Mouse (Mus musculus): ENCODE results near the gene Sec62. TPM values are rescaled to one million over a fixed set of nuclear protein-coding genes. Genes with fewer than 3 reads are reported as not detected.

The Sec62 gene
- total RNA-seq (2015) (90.6 and 93.2 TPM in 2 replicates), total RNA-seq (2017) (66.4 and 100 TPM in 2 replicates)

DNA sequence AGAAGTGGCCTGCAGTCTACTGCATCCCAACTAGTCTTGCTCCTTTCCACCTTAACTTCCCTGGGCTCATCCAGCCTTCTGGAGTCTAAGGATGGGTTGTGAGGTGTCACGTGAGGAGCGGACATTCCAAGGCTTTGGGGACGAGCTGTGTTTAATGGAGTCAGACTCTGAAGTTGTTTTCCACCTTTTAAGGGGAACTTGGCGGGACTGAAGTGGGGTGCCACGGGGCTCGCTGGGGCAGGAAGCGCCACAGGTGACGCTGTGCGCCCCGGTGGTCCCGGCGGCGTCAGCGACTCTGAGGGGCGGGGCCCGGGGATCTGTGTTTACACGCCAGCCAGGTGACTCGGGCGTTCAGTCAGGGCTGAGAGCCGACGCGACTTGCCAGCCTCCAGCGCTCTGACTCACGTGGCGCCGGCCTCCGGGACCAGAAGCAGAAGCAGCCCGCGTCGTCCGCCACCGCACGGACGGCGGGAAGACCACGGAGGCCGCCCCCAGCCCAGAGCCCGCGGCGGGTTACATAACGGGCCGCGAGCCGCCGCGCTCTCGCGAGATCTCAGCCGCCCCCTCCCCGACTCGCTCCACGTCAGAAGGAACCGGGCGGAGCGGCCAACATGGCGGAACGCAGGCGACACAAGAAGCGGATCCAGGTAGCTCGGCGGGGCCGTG lies at the start of gene Sec62:
Gene Sec62 (plus strand): TSS at position 139 of the 666 bp plus-strand sequence.
- ATAC-seq (replicated peaks; ENCODE audit: poor library complexity), result peak; percentile 92

DNA sequence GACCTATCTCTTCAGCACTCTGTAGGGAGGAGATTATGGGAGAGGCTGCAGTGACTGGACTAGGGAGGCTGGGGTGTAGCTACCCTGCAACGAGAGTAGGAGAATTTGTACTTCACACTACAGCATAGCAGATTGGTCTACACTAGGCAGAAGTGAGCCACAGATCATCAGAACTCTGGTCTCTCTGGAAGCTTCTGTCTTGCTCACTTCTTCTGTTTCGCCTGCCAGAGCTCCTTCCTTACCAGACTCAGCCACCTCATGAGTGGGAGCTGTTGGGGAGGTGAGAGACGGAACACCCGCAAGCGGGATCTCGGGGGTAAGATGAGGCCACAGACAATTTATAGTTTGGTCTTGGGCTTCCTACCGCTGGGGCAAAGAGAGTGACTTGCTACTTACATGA lies 49.8 kb upstream of the Sec62 start:
- no peak for ATAC-seq (replicated peaks; ENCODE audit: poor library complexity)

DNA sequence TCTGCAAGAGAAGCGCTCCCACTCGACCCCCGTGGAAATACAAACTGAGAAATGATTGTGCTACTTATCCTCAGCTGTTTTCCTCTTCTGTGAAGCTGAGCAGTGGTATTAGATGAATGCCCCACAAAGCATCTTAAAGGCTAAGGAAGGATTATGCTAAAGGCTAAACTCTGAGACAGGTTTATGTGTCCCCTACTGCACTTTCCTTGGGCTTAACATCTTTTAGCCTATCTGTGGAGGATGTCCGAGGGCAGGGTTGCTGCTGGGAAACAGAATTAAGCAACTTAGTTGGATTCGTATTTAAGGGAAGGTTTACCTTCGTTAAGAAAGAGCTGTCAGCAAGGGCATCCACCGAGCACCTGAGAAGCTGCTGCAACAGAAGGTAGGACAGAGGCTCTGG lies 46.7 kb upstream of the Sec62 start, which contains the start of gene Samd7:
Gene Samd7 (plus strand): TSS at position 288 of the 400 bp plus-strand sequence.
- no peak for ATAC-seq (replicated peaks; ENCODE audit: poor library complexity)

DNA sequence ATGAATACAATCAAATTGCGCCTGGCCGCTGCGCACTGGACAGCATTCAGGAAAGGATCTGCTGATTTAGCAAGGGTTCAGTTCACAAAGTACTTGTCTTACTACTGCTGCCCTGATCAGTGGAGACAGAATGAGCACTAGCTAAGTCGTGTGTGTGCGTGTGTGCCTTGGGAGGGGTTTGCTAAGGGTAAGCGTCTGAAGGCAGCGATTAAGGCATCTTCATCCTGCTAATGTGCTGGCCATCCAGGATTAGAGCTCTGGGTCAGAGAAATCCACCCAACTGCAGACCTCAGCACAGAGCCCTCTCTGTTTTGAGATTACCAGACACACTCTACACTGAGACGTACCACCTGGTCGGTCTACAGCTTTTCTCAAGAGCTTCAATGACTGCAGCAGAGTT lies 44.4 kb upstream of the Sec62 start:
- no peak for ATAC-seq (replicated peaks; ENCODE audit: poor library complexity)

DNA sequence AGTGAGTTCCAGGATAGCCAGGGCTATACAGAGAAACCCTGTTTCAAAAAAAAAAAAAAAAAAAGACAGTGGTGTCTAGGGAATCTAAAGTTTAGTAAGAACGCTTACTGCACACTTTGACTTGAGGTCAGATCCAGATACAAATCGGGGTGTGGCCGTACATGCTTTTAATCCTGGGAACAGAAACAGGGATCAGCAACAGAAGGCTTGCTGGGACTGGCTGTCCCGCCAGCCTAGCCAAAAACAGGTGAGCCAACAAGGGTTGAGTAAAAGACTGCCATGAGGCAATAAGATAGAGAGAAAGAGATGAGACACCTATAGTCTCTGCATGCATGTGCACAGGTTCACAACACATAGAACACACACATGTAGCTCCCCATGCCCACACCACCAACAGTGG lies 38.0 kb upstream of the Sec62 start:
- ATAC-seq (replicated peaks; ENCODE audit: poor library complexity), result no peak

DNA sequence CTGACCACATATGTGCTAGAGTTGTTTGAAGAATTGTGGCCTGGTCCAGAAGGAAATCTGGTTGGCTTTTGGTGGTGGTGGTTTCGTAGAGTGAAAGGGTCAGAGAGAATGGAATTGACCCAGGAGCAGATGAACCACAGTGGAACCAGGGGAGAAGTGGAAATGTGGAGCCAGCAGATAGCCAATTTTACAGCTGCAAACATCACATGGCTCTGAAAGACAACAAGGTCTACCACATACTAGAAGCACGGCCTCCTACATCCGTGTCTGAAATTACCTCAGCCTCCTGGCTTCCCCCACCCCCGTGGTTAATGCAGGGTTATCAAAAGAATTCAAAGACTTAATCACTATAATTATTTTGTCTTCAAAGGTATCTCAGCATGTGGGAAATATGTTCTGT lies 27.8 kb upstream of the Sec62 start:
- ATAC-seq (replicated peaks; ENCODE audit: poor library complexity), result no peak

DNA sequence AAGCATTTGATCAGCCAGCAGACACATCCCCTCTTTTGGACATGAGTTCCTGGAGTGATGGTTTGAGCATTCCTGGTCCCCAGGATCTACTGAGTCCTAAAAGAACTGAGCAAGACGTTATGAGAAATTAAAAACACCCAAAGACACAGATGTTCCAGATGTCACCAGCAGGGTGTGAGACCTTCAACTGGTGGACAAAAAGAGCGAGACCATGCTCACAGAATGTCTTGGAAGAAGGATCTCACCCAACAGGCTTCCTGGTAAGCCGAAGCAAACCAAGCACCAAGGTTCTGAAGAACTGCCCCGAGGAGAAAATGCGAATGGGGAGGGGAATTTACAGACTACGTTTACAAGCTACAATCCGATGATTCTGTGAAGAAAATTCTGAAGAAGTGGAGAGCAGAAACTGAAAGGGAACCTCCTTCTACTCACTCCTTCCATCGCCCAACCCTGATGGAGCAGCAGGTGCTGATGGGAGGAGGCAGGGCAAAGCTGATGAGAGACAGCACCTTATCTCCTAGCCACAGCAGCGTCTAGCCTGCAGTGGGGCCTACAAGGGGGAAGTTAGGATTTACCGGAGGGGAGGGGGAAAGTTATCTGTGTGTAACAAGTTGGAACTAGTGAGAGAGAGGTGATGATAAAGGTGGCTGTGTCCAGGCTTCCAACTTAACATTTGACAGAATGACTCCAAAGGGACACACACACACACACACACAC lies 27.2 kb upstream of the Sec62 start:
- ATAC-seq (replicated peaks; ENCODE audit: poor library complexity), result peak; percentile 96

DNA sequence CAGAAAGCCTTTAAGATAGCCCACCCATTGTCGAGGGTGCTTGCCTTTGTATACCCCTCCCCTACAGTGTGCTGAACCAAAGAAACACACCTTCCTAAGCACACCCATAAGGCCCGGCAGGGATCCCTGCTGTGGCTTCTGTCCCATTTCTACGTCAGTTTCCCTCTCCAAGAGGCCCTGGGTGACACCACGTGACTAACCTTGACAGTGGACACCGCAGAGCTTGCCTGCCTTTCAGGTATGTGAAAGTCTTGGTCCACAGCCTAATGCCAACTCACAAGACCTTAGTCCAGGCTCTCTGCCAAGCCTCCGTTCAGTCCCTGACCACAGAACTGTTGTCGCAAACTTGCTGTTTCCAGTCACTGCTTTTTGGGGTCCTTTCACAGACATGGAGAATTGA lies 26.5 kb upstream of the Sec62 start:
- ATAC-seq (replicated peaks; ENCODE audit: poor library complexity), result peak; percentile 47

DNA sequence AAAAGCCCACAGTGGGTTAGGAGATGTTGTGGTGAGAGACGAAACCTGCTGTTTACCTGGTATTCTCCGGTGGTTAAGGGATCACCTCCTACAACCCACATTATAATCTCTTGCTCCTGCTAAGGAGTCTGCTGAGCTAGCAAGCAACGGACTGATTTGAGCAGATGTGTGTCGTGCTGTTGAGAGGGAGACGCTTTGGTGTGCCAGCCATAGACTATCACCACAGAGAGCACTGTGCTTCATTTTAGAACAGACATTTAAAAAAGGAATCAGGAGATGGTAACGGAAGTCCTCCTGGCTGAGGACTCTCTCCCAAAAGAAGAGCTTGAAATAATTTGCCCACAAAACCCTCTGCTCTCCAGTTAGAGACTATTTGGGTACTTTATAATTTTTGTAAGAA lies 25.4 kb upstream of the Sec62 start:
- ATAC-seq (replicated peaks; ENCODE audit: poor library complexity), result no peak

DNA sequence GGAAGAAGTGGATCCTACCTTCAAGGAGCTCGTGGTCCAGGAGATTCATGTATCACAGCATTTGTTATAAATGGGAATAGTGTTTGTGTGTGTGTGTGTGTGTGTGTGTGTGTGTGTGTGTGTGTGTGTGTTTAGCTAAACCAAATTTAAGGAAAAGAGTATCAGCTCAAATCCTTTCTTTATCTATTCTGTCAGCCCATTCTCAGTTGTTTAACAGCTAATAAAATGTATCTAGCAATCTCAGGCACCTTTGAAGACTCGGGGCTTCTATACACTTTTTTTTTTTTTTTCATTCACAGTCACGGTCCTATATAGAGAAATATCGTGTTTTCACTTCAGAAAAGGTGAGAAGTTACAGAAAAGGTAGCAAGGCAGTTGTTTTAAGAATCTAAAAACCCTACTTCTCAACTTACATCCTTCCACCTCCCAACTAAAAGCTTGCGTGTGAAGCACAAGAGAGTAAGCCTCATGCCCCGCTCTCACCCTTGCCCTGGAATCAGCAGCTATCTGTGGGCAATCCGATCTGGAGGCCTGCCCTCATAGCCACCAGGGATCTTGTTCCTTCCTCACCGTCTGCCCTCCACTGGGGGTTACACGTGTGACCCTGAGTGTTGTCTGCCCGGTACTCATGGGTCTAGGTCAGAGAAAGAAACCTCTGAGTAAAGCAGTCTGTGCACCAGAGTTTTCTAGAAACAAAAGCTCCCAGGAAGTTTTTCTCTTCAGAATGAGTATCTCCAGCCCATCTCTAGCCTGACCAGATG lies 22.7 kb upstream of the Sec62 start:
- no peak for ATAC-seq (replicated peaks; ENCODE audit: poor library complexity)

DNA sequence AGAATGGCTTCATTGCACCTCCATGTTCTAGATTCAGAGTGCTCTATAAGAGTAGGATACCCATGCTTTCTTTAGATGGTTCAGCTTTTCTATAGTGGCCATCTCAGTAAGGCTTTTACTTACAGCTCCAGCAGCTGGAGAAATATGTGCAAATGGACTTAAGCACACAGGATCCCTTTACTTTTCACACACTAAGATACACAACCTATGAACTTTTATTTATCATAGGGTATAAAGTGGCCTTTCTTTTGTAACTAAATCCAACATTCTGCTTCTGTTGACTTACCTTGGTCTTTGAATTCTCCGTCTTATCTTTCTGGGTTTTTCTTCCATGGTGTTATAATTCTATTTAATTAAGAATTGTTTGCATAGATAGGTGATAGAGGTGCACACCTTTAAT lies 21.1 kb upstream of the Sec62 start:
- no peak for ATAC-seq (replicated peaks; ENCODE audit: poor library complexity)

DNA sequence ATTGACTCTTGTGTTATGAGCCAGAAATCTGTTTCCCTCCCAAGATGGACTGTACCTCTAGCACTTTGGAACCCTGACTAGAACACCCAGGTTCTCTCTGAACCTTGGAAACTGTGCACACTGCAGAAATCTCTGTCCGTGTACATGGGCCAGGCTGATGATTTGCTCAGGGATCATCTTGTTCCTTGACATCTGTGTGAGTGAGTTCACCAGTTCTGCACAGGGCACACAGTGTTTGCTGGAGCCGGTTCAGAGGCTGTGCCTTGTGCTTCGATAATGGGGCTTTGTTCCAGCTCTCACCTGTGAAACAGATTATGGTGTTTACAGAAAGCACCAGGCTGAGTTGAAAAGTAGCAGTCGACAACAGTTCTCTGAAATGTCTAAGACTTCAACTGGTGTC lies 20.0 kb upstream of the Sec62 start:
- ATAC-seq (replicated peaks; ENCODE audit: poor library complexity), result no peak

DNA sequence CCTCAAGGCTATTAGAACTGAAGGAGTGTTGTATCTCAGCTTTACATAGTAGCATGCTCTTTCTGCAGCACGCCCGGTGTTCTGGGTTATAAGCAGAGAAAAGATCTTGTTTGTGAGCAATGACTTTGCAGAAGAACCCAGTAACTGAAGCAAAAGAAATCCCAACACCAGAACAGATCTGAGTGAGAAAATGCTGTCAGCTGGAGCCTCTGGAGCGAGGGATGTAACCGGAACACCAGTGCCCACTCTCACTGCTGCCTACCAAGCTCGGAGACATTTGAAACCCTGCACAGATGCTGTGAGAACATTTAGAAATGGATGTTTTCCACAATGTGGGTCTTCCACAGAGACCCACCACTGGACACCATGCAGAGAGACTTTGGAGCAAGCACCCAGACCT lies 18.0 kb upstream of the Sec62 start:
- ATAC-seq (replicated peaks; ENCODE audit: poor library complexity), result no peak

DNA sequence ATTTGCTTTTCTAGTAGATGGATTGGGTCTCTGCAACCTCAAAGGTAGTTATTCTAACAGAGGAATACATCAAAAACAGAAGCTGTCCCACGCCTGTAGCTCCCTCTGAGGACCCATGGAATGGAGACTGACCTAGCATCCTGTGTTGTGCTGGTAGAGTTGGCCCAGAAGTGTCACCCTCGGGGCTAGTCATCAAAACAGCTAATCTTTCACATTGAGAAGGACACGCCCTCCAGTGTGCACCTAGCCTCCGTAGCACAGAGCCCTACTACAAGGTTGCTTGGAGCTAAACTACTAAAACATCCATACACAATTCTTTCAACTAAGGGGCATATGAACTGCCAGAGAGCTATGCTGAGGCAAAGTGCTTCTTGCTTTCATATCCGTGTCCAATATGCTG lies 14.7 kb upstream of the Sec62 start:
- no peak for ATAC-seq (replicated peaks; ENCODE audit: poor library complexity)

DNA sequence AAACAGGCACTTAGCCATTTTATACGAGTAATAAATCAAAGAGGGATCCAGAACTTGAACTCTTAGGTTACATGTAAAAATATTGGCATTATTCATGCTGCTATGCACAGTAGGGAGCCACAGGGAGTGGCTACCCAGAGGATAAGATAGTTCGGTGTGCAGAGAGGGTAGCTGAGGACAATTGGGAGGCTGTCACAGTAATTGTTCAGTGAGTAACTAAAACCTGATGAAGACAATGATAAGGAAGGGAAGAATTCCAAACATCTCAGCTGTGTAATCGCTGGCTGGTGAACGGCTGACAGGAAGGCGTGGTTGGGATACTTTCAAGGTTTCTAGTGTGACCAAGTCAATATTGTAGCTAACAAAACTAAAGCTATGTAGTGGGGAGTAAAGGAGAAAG lies 4.1 kb upstream of the Sec62 start:
- no peak for ATAC-seq (replicated peaks; ENCODE audit: poor library complexity)

DNA sequence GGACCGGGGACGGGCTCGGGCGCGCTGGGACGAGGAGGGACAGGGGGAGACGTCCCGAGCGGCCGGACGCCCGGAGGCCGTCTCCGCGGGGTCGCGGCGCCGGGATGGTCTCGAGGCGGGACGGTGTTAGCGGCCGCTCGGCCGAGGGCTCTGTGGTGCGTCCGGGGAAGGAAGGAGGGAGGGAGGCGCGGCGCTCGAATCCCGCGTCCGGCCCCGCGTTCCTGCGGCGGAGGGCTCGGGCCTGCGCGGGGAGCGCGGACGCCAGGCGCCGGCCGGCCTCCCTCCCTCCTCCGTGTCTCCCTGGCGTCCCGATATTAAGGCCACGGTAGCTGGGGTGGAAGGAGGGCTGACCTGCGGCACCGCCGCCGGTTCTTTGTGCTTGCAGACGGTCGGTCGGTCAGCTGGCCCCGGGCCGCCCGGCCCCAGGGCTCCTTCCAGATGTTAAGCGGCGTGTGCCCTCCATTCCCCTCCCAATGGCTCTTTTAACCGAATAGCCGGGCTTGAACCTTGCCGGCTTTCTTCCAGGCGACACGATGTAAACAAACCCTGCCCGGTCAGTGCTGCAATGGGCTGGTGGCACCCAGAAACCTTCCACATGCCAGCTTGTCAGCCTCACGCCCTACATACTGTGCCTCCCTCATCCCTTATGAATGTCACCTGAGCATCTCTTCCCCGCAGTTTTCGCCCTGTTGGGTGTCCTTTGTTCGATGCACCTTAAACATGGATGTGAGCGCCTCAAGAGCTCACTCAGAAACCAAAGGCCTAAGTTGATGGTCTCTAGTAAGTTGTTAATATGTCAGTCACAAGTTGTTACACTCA lies 937 bp downstream of the Sec62 start:
- peak; percentile 30 for ATAC-seq (replicated peaks; ENCODE audit: poor library complexity)

DNA sequence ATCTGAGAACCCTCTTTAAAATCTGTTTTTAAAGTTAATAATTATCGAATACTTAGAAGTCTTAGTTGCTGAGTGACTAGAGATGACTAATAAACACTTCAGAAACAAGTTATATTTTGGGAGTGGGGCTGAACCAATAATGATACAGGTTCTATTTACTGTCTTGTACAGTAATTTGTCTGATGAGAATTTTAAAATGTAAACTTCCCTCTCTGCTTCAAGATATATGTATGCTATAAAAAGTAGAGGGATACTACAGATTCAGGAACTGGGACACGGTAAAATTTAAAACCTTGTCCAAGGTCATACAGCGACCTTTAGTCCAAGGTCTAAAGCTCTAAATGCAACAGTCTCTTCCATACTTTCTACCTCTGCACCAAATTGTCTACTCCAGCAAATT lies 9.5 kb downstream of the Sec62 start:
- ATAC-seq (replicated peaks; ENCODE audit: poor library complexity), result no peak

DNA sequence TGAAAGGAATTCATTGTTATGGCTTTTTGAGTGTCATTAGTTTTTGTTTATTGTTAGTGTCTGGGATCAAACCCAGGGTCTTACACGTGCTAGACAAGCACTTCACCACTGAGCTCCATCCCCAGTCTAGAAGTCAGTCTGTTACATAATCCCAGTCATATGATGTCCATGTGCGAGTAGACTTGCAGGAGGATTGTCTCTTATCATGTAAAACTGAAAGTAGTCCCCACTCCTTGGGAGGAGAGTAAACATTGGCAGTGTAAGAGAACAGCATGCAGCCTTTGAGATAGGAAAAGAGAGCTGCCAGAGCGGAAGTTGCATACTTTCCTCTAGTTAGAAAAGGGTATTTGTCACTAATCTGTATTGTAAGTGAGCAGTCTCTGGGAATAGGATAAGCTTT lies 20.2 kb downstream of the Sec62 start:
- ATAC-seq (replicated peaks; ENCODE audit: poor library complexity), result peak; percentile 29; the same call in 1 of the 2 replicates

DNA sequence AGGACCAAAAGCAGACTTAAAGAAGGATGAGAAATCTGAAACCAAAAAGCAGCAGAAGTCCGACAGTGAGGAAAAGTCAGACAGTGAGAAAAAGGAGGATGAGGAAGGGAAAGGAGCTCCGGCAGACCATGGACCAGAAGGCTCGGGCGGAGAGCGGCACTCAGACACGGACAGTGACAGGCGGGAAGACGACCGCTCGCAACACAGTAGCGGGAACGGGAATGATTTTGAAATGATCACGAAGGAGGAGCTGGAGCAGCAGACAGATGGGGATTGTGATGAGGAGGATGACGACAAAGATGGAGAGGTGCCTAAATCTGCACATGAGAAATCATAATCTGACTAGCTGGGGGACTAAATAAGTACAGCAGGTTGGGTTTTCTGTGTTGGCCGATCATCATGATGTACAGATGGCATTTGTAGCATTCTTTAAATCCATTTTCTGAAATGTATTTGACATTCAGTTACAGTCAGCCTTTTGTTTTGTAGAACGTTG lies 26.0 kb downstream of the Sec62 start:
- no peak for ATAC-seq (replicated peaks; ENCODE audit: poor library complexity)

DNA sequence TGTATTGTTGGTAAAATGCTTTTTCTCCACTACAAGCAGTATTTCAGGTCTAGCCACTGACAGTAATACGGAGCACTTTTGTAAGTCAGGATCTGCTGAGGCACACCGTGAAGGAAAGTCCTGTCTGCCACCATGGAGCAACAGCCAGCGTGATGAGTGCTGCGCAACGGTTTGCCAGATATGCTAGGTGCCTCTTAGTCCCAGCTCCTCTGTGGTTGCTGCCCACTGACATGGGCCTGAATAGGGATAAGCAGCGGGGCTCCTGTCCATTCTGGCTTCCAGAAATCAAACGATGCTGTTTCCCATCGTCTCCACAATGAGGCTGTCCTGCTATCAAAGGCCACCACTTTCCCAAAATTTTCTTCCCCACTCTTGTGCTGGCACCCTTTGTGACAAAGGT lies 29.5 kb downstream of the Sec62 start:
- ATAC-seq (replicated peaks; ENCODE audit: poor library complexity), result no peak

DNA sequence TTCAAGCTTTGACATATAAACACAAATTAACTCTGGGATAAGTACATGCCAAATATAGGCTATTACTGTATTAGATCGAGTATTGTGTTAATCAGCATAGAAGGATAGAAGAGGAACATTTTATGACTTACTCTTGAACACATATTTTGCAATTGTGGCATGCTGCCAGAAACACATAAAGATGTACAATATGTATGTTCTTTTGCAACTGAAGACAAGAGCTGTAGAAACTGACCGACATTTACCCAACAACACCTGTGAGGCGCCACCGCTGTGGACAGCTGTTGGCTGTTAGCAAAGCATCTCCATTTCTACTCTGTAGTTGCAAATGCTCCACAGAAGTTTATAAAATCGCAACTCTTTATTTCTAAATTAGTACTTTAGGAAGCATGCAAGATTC lies 33.4 kb downstream of the Sec62 start:
- peak; percentile 58 for ATAC-seq (replicated peaks; ENCODE audit: poor library complexity)

Measured in megakaryocyte progenitor cell, adult 5-6 weeks (primary cell).